Mouse (Mus musculus) heart, adult 2 months (tissue): ENCODE data around the gene Cacna1s. TPM values are rescaled to one million over a fixed set of nuclear protein-coding genes. Genes with fewer than 3 reads are reported as not detected.

Experiments used
- DNase-seq, 2 experiments: peaks; one replicate each; pipeline ENCODE4 v3.0.0; 2021
- H3K27ac ChIP-seq: fragments of 200-600 bp; 2 replicates; pipeline ENCODE4 v1.8.1; 2022
- H3K27me3 ChIP-seq: fragments of 200-500 bp; 2 replicates; pipeline ENCODE4 v1.6.1; 2012; ENCODE audit warnings: mild to moderate bottlenecking, low read length, inconsistent platforms, mixed read lengths; ENCODE audit not compliant: control insufficient read depth, insufficient read depth
- H3K36me3 ChIP-seq: fragments of 200-500 bp; 2 replicates; pipeline ENCODE4 v1.6.1; 2012; ENCODE audit warnings: low read length, inconsistent platforms; ENCODE audit not compliant: control insufficient read depth, insufficient read depth
- H3K4me1 ChIP-seq: fragments of 200-500 bp; 2 replicates; pipeline ENCODE4 v1.6.1; 2011; ENCODE audit warnings: low read length; ENCODE audit not compliant: control insufficient read depth, insufficient read depth
- H3K4me3 ChIP-seq: fragments of 200-600 bp; 2 replicates; pipeline ENCODE4 v1.8.1; 2022
- H3K79me2 ChIP-seq: fragments of 200-500 bp; replicated peaks from 2 replicates; pipeline ENCODE4 v1.6.1; 2012; ENCODE audit warnings: mild to moderate bottlenecking, inconsistent platforms, low read length, moderate library complexity, mixed read lengths; ENCODE audit not compliant: control insufficient read depth, insufficient read depth
- H3K9ac ChIP-seq: fragments of 200-500 bp; 2 replicates; pipeline ENCODE4 v1.6.1; 2012; ENCODE audit warnings: low read depth, mild to moderate bottlenecking, control low read depth, inconsistent platforms, low read length, mixed read lengths
- CTCF ChIP-seq: fragments of 200-600 bp; IDR thresholded peaks from 2 replicates; pipeline ENCODE4 v1.8.1; 2022; ENCODE audit warnings: antibody characterized with exemption, mild to moderate bottlenecking, moderate library complexity
- EP300 ChIP-seq: fragments of 200-500 bp; IDR thresholded peaks from 2 replicates; pipeline ENCODE4 v1.6.1; 2011; ENCODE audit warnings: low read depth, low read length, control low read depth; ENCODE audit not compliant: insufficient read depth
- POLR2A ChIP-seq: fragments of 200-500 bp; IDR thresholded peaks from 2 replicates; pipeline ENCODE4 v1.6.1; 2011; ENCODE audit warnings: mild to moderate bottlenecking, low read depth, low read length, control low read depth; ENCODE audit not compliant: insufficient read depth
- WGBS: fragments of 180-500 bp; shearing (Covaris S2); methylation state at CpG from one replicate; pipeline ENCODE4 v1.1.7; 2018; 5-methylcytosine and 5-hydroxymethylcytosine counted together
- intact Hi-C: fragments of 180-260 bp; cut with DNase I; formaldehyde crosslinking; loops from one replicate; pipeline ENCODE4 v1.15.1; 2025
- polyA plus RNA-seq: library from polyadenylated mRNA; depleted of rRNA; stranded (reverse); fragments of >200 nt; gene quantifications from 2 replicates; pipeline ENCODE4 v1.2.3, GENCODE M21; 2012
- total RNA-seq, 2 experiments: library from RNA; stranded (reverse); gene quantifications; 2 replicates each; pipeline ENCODE4 v1.2.3; 2021

The Cacna1s gene
- total and polyA plus RNA-seq, 3 experiments = 8.0 to 11.4 (median 9.1) TPM

GRCm38 (mm10) chr1:136151371-136151770 is 98.8 kb downstream of the Cacna1s start:
- Histone ChIP-seq H3K4me3 (no peak overlapping the region), H3K27ac (no peak overlapping the region), H3K79me2 (no peaks in the 10 kb centered on the region), H3K9ac (no peak overlapping the region), H3K4me1 (no peaks in the 10 kb centered on the region), H3K27me3 (no peaks in the 10 kb centered on the region), H3K36me3 (no peaks in the 10 kb centered on the region)
- TF ChIP-seq CTCF (no peak), POLR2A (no peak), EP300 (no peak)
- WGBS = 85% methylated on average over 8 of the region's 8 CpGs
- DNase-seq = no peak
- intact Hi-C loops = no loop called here

- no peaks in the 10 kb centered on the region for H3K4me1 ChIP-seq
- no peak overlapping the region for H3K27ac ChIP-seq
- H3K79me2 ChIP-seq = no peaks in the 10 kb centered on the region
- no peaks in the 10 kb centered on the region; the same call in 1 of the 2 replicates for H3K27me3 ChIP-seq
- no peak overlapping the region for H3K4me3 ChIP-seq
- no peak for DNase-seq
- intact Hi-C loops = no loop called here
- no peak for TF ChIP-seq EP300
- no peak for TF ChIP-seq CTCF
- TF ChIP-seq POLR2A = no peak
- WGBS = 95% methylated on average over 4 of the region's 4 CpGs
- H3K9ac ChIP-seq = no peak overlapping the region
- no peaks in the 10 kb centered on the region for H3K36me3 ChIP-seq
Measured at GRCm38 (mm10) chr1:136156304-136156703, 103.8 kb downstream of the Cacna1s start.

GRCm38 (mm10) chr1:136156951-136157350 is 104.4 kb downstream of the Cacna1s start:
- intact Hi-C loops = no loop called here
- Histone ChIP-seq H3K36me3 (no peaks in the 10 kb centered on the region), H3K27ac (no peak overlapping the region), H3K4me1 (no peaks in the 10 kb centered on the region), H3K27me3 (no peaks in the 10 kb centered on the region; the same call in 1 of the 2 replicates), H3K79me2 (no peaks in the 10 kb centered on the region), H3K4me3 (no peak overlapping the region), H3K9ac (no peak overlapping the region)
- DNase-seq = no peak
- TF ChIP-seq CTCF = no peak
- TF ChIP-seq POLR2A = no peak
- no peak for TF ChIP-seq EP300
- 86% methylated on average over 4 of the region's 4 CpGs for WGBS

GRCm38 (mm10) chr1:136159830-136160229 is 107.3 kb downstream of the Cacna1s start:
- WGBS = 58% methylated on average over 12 of the region's 12 CpGs
- H3K9ac ChIP-seq = no peak overlapping the region
- no peak overlapping the region for H3K4me3 ChIP-seq
- DNase-seq = no peak
- intact Hi-C loops = no loop called here
- no peaks in the 10 kb centered on the region for H3K79me2 ChIP-seq
- no peaks in the 10 kb centered on the region; the same call in 1 of the 2 replicates for H3K27me3 ChIP-seq
- TF ChIP-seq POLR2A (no peak), EP300 (no peak), CTCF (no peak)
- no peaks in the 10 kb centered on the region for H3K36me3 ChIP-seq
- no peaks in the 10 kb centered on the region for H3K4me1 ChIP-seq
- no peak overlapping the region for H3K27ac ChIP-seq

- H3K4me3 ChIP-seq = no peak overlapping the region
- no peaks in the 10 kb centered on the region for H3K36me3 ChIP-seq
- intact Hi-C loops = no loop called here
- no peak overlapping the region for H3K9ac ChIP-seq
- H3K27me3 ChIP-seq = no peaks in the 10 kb centered on the region; the same call in 1 of the 2 replicates
- H3K79me2 ChIP-seq = no peaks in the 10 kb centered on the region
- no peak for DNase-seq
- H3K4me1 ChIP-seq = no peaks in the 10 kb centered on the region
- TF ChIP-seq POLR2A = no peak
- TF ChIP-seq CTCF = no peak
- WGBS = 92% methylated on average over 12 of the region's 12 CpGs
- H3K27ac ChIP-seq = no peak overlapping the region
Measured at GRCm38 (mm10) chr1:136160297-136160696, 107.7 kb downstream of the Cacna1s start.

DNA sequence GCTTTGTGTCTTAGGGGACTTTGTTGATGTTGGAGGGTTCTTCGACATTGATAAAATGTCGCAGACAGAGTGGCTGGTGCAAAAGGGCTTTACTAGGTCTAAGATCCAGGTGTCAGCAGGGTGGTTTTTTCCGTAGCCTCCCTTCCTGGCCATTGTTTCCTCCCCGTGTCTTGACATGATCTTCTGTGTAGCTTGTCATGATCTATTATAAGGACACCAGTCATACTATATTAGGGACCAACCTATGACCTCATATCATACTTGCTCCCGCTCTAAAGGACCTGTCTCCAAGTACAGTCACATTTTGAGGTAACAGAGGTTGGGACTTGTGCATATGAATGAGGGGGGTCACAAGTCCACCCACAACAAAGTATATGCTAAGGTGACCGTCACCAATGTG is 108.4 kb downstream of the Cacna1s start:
- H3K36me3 ChIP-seq = no peaks in the 10 kb centered on the region
- intact Hi-C loops = no loop called here
- 66% methylated on average over 6 of the region's 6 CpGs for WGBS

More for the DNA sequence above, 108.4 kb downstream of the Cacna1s start:
- DNase-seq = no peak
- Histone ChIP-seq H3K4me1 (no peaks in the 10 kb centered on the region), H3K4me3 (no peak overlapping the region), H3K9ac (no peak overlapping the region), H3K27ac (no peak overlapping the region), H3K27me3 (no peaks in the 10 kb centered on the region; the same call in 1 of the 2 replicates), H3K79me2 (no peaks in the 10 kb centered on the region)
- no peak for TF ChIP-seq POLR2A
- no peak for TF ChIP-seq EP300
- TF ChIP-seq CTCF = no peak
